Comparison of ENCODE assay signal across 10 mouse cellular contexts in genomic region chr3:115681184-115681583, GRCm38 (mm10).
"Had no signal": no experiment of that assay in that cellular context is flagged by ENCODE, and none has a peak within 500 bp of the region (broad histone marks: within the 10 kb centered on the region; RNA-seq: fewer than 3 reads in every experiment).

No protein-coding gene starts in this region.

- ATAC-seq: lung, postnatal 0 days had no signal

- DNase-seq: kidney, adult 11 months; kidney, postnatal 25 days; lung, adult 2 months; lung, postnatal 36 days; midbrain, embryonic 14.5 days; right cerebral cortex, postnatal 4 days; spleen, adult 18-20 months; thymus, adult 2 months; thymus, postnatal 25 days had no signal
